Mouse (Mus musculus): Measurements from ENCODE around the gene Sgce. TPM values are rescaled to one million over a fixed set of nuclear protein-coding genes. Genes with fewer than 3 reads are reported as not detected.

The Sgce gene
- polyA plus RNA-seq, 1 experiment from 2014 or later: 22.8 TPM

- no peaks in the 10 kb centered on the region for H3K9me3 ChIP-seq (replicated peaks; ENCODE audit: control insufficient read depth, low read length)
- no peak overlapping the region for H3K4me2 ChIP-seq (ENCODE audit: low read depth, low read length)
- H3K27me3 ChIP-seq (ENCODE audit: control insufficient read depth, insufficient read depth, low read depth, low read length): no peaks in the 10 kb centered on the region
- no peaks in the 10 kb centered on the region for H3K4me1 ChIP-seq (ENCODE audit: control insufficient read depth, low read depth, low read length)
- H3K4me3 ChIP-seq (ENCODE audit: low read depth, low read length): no peak overlapping the region
- 69% methylated on average over 7 of the region's 7 CpGs for WGBS (ENCODE audit: insufficient replicate concordance)
- no peak overlapping the region for H3K27ac ChIP-seq (ENCODE audit: low read length)
- no peak overlapping the region for H3K9ac ChIP-seq (ENCODE audit: low read depth, low read length)
- ATAC-seq (ENCODE audit: low read depth): no peak
- H3K36me3 ChIP-seq (ENCODE audit: control insufficient read depth, insufficient read depth): no peaks in the 10 kb centered on the region
These were observed 43.1 kb downstream of the Sgce start for GRCm38 (mm10) chr6:4703908-4704307.

- Histone ChIP-seq H3K4me3 (ENCODE audit: low read depth, low read length) (no peak overlapping the region), H3K27me3 (ENCODE audit: control insufficient read depth, insufficient read depth, low read depth, low read length) (no peaks in the 10 kb centered on the region)
- WGBS (ENCODE audit: insufficient replicate concordance): 74% methylated on average over 8 of the region's 8 CpGs
These were observed 45.4 kb downstream of the Sgce start for GRCm38 (mm10) chr6:4701641-4702040.

GRCm38 (mm10) chr6:4695778-4696177 is 51.2 kb downstream of the Sgce start:
- WGBS (ENCODE audit: insufficient replicate concordance): 58% methylated on average over 3 of the region's 3 CpGs

More at GRCm38 (mm10) chr6:4701641-4702040, 45.4 kb downstream of the Sgce start:
- no peaks in the 10 kb centered on the region for H3K9me3 ChIP-seq (replicated peaks; ENCODE audit: control insufficient read depth, low read length)
- no peak overlapping the region for H3K4me2 ChIP-seq (ENCODE audit: low read depth, low read length)
- H3K27ac ChIP-seq (ENCODE audit: low read length): no peak overlapping the region
- no peak for ATAC-seq (ENCODE audit: low read depth)
- no peaks in the 10 kb centered on the region for H3K4me1 ChIP-seq (ENCODE audit: control insufficient read depth, low read depth, low read length)
- no peaks in the 10 kb centered on the region for H3K36me3 ChIP-seq (ENCODE audit: control insufficient read depth, insufficient read depth)
- no peak overlapping the region for H3K9ac ChIP-seq (ENCODE audit: low read depth, low read length)

GRCm38 (mm10) chr6:4694672-4695231 is 52.3 kb downstream of the Sgce start:
- ATAC-seq (ENCODE audit: low read depth): no peak
- Histone ChIP-seq H3K4me3 (ENCODE audit: low read depth, low read length) (no peak overlapping the region), H3K27me3 (ENCODE audit: control insufficient read depth, insufficient read depth, low read depth, low read length) (no peaks in the 10 kb centered on the region), H3K4me2 (ENCODE audit: low read depth, low read length) (no peak overlapping the region), H3K9me3 (replicated peaks; ENCODE audit: control insufficient read depth, low read length) (no peaks in the 10 kb centered on the region), H3K4me1 (ENCODE audit: control insufficient read depth, low read depth, low read length) (no peaks in the 10 kb centered on the region), H3K27ac (ENCODE audit: low read length) (no peak overlapping the region), H3K9ac (ENCODE audit: low read depth, low read length) (no peak overlapping the region), H3K36me3 (ENCODE audit: control insufficient read depth, insufficient read depth) (no peaks in the 10 kb centered on the region)
- WGBS (ENCODE audit: insufficient replicate concordance): 41% methylated on average over 8 of the region's 8 CpGs

More at GRCm38 (mm10) chr6:4695778-4696177, 51.2 kb downstream of the Sgce start:
- Histone ChIP-seq H3K27ac (ENCODE audit: low read length) (no peak overlapping the region), H3K4me2 (ENCODE audit: low read depth, low read length) (no peak overlapping the region), H3K27me3 (ENCODE audit: control insufficient read depth, insufficient read depth, low read depth, low read length) (no peaks in the 10 kb centered on the region), H3K9me3 (replicated peaks; ENCODE audit: control insufficient read depth, low read length) (no peaks in the 10 kb centered on the region), H3K4me3 (ENCODE audit: low read depth, low read length) (no peak overlapping the region), H3K36me3 (ENCODE audit: control insufficient read depth, insufficient read depth) (no peaks in the 10 kb centered on the region), H3K9ac (ENCODE audit: low read depth, low read length) (no peak overlapping the region), H3K4me1 (ENCODE audit: control insufficient read depth, low read depth, low read length) (no peaks in the 10 kb centered on the region)
- no peak for ATAC-seq (ENCODE audit: low read depth)

- WGBS (ENCODE audit: insufficient replicate concordance): 72% methylated on average over 10 of the region's 10 CpGs
These were observed 53.5 kb downstream of the Sgce start for GRCm38 (mm10) chr6:4693544-4693943.

GRCm38 (mm10) chr6:4690438-4690837 is 56.6 kb downstream of the Sgce start:
- H3K9ac ChIP-seq (ENCODE audit: low read depth, low read length): no peak overlapping the region
- no peak overlapping the region for H3K4me3 ChIP-seq (ENCODE audit: low read depth, low read length)
- no peaks in the 10 kb centered on the region for H3K9me3 ChIP-seq (replicated peaks; ENCODE audit: control insufficient read depth, low read length)
- H3K36me3 ChIP-seq (ENCODE audit: control insufficient read depth, insufficient read depth): no peaks in the 10 kb centered on the region
- no peak overlapping the region for H3K27ac ChIP-seq (ENCODE audit: low read length)
- H3K27me3 ChIP-seq (ENCODE audit: control insufficient read depth, insufficient read depth, low read depth, low read length): no peaks in the 10 kb centered on the region
- H3K4me2 ChIP-seq (ENCODE audit: low read depth, low read length): no peak overlapping the region
- no peaks in the 10 kb centered on the region for H3K4me1 ChIP-seq (ENCODE audit: control insufficient read depth, low read depth, low read length)
- ATAC-seq (ENCODE audit: low read depth): no peak
- WGBS (ENCODE audit: insufficient replicate concordance): 69% methylated on average over 4 of the region's 4 CpGs

More at GRCm38 (mm10) chr6:4693544-4693943, 53.5 kb downstream of the Sgce start:
- H3K4me2 ChIP-seq (ENCODE audit: low read depth, low read length): no peak overlapping the region
- no peak for ATAC-seq (ENCODE audit: low read depth)
- H3K27ac ChIP-seq (ENCODE audit: low read length): no peak overlapping the region
- H3K9me3 ChIP-seq (replicated peaks; ENCODE audit: control insufficient read depth, low read length): no peaks in the 10 kb centered on the region
- H3K9ac ChIP-seq (ENCODE audit: low read depth, low read length): no peak overlapping the region
- H3K4me1 ChIP-seq (ENCODE audit: control insufficient read depth, low read depth, low read length): no peaks in the 10 kb centered on the region
- H3K27me3 ChIP-seq (ENCODE audit: control insufficient read depth, insufficient read depth, low read depth, low read length): no peaks in the 10 kb centered on the region
- no peak overlapping the region for H3K4me3 ChIP-seq (ENCODE audit: low read depth, low read length)
- H3K36me3 ChIP-seq (ENCODE audit: control insufficient read depth, insufficient read depth): no peaks in the 10 kb centered on the region

- H3K4me3 ChIP-seq (ENCODE audit: low read depth, low read length): no peak overlapping the region
- H3K36me3 ChIP-seq (ENCODE audit: control insufficient read depth, insufficient read depth): no peaks in the 10 kb centered on the region
- no peaks in the 10 kb centered on the region for H3K9me3 ChIP-seq (replicated peaks; ENCODE audit: control insufficient read depth, low read length)
- no peak for ATAC-seq (ENCODE audit: low read depth)
- H3K4me2 ChIP-seq (ENCODE audit: low read depth, low read length): no peak overlapping the region
- H3K9ac ChIP-seq (ENCODE audit: low read depth, low read length): no peak overlapping the region
- H3K27me3 ChIP-seq (ENCODE audit: control insufficient read depth, insufficient read depth, low read depth, low read length): no peaks in the 10 kb centered on the region
- H3K27ac ChIP-seq (ENCODE audit: low read length): no peak overlapping the region
- WGBS (ENCODE audit: insufficient replicate concordance): 41% methylated on average over 10 of the region's 10 CpGs
- no peaks in the 10 kb centered on the region for H3K4me1 ChIP-seq (ENCODE audit: control insufficient read depth, low read depth, low read length)
These were observed 62.2 kb downstream of the Sgce start for GRCm38 (mm10) chr6:4684706-4685340.

GRCm38 (mm10) chr6:4680576-4680975 is 66.4 kb downstream of the Sgce start:
- no peak overlapping the region for H3K27ac ChIP-seq (ENCODE audit: low read length)
- no peak overlapping the region for H3K9ac ChIP-seq (ENCODE audit: low read depth, low read length)
- no peaks in the 10 kb centered on the region for H3K4me1 ChIP-seq (ENCODE audit: control insufficient read depth, low read depth, low read length)
- 67% methylated on average over 4 of the region's 4 CpGs for WGBS (ENCODE audit: insufficient replicate concordance)
- no peaks in the 10 kb centered on the region for H3K27me3 ChIP-seq (ENCODE audit: control insufficient read depth, insufficient read depth, low read depth, low read length)
- no peaks in the 10 kb centered on the region for H3K9me3 ChIP-seq (replicated peaks; ENCODE audit: control insufficient read depth, low read length)
- H3K4me2 ChIP-seq (ENCODE audit: low read depth, low read length): no peak overlapping the region
- H3K36me3 ChIP-seq (ENCODE audit: control insufficient read depth, insufficient read depth): no peaks in the 10 kb centered on the region
- no peak for ATAC-seq (ENCODE audit: low read depth)
- H3K4me3 ChIP-seq (ENCODE audit: low read depth, low read length): no peak overlapping the region

- 69% methylated on average over 1 of the region's 1 CpGs for WGBS (ENCODE audit: insufficient replicate concordance)
- no peaks in the 10 kb centered on the region for H3K27me3 ChIP-seq (ENCODE audit: control insufficient read depth, insufficient read depth, low read depth, low read length)
- no peak overlapping the region for H3K4me3 ChIP-seq (ENCODE audit: low read depth, low read length)
- H3K36me3 ChIP-seq (ENCODE audit: control insufficient read depth, insufficient read depth): no peaks in the 10 kb centered on the region
- no peak overlapping the region for H3K9ac ChIP-seq (ENCODE audit: low read depth, low read length)
- no peak overlapping the region for H3K27ac ChIP-seq (ENCODE audit: low read length)
- no peak for ATAC-seq (ENCODE audit: low read depth)
- no peak overlapping the region for H3K4me2 ChIP-seq (ENCODE audit: low read depth, low read length)
- no peaks in the 10 kb centered on the region for H3K4me1 ChIP-seq (ENCODE audit: control insufficient read depth, low read depth, low read length)
- no peaks in the 10 kb centered on the region for H3K9me3 ChIP-seq (replicated peaks; ENCODE audit: control insufficient read depth, low read length)
These were observed 67.0 kb downstream of the Sgce start for GRCm38 (mm10) chr6:4679981-4680380.
